Mouse (Mus musculus): ENCODE results near the gene Birc6.
"Not testable (repeated sequence)": the region's sequence is repeated elsewhere in the genome, so short reads cannot be mapped to it uniquely, and the experiment has no call there.

Gene Birc6

DNA sequence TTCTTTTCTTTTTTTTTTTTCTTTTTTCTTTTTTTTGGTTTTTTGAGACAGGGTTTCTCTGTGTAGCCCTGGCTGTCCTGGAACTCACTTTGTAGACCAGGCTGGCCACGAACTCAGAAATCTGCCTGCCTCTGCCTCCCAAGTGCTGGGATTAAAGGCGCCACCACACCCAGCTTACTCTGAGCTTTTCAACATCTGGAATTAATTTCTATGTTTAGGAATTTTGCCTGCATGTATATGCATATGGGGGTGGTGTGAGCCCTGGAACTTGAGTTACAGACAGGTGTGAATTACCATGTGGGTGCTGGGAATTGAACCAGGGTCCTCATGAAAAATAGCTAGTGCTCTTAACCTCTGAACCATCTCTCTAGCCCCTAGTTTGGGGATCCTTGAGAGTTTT, 173.6 kb downstream of the Birc6 start:
- intact Hi-C loops (cut with DNase I) = not testable (repeated sequence)

DNA sequence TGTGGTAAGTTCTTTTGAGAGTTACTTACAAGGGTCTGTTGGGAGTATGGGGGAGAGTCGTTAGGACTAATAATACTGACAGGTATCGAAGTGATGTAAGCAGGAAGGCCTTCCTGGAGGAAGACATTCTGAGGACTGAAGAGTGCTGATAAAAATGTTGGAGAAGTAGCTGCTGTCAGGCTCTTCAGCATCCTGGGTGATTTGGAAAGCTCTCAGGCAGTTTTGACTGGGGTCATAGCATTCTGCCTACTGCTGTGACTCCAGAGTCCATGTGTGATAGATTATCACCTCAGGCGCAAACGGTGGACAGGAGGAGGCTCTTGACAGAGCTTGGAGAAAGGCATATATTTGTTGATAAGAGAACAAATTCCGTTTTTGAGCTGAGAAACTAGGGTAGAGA, 177.4 kb downstream of the Birc6 start:
- intact Hi-C loops (cut with DNase I) = no loop called here

DNA sequence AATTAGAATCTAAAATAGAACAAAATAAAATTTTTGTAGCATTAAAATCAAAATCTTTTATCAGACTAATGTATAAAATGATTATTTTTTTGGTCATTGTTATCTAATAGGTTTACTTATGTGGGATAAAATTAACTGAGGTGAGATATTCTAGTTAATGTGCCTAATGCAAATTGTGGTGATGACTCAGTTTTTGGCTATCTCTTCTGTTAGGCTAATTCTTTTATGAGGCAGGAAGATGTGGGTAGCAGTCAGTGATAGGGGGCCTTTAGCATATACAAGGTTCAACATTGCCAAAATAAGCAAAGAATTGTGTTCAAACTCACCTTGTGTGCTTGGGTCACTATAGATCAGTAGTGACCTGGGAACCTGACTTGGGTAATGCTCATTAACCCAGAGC, 178.5 kb downstream of the Birc6 start:
- intact Hi-C loops (cut with DNase I) = no loop called here

DNA sequence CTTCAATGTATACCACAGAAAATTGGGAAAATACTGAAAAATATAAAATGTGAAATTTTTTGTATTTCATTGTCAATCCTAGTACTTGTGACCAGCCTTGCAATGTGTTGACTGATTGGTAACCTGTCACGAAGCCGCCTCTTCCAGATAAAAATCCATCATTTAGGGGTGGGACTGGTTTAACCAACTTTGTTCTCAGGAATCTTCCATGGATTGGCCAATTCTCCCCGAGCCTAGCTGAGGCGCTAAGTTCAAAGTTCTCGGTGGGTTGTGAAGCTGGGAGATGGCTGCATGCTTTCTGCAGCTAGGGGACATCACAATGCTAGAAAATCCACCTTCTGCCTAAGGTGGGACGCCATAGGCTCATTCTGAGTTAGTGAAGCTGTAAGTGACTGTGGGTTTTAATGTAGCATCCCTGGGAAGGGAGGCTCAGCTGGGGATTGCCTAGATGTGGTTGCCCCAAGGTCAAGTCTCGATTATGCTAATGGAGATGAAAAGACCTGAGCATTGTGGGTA, 179.6 kb downstream of the Birc6 start:
- intact Hi-C loops (cut with DNase I) = no loop called here

DNA sequence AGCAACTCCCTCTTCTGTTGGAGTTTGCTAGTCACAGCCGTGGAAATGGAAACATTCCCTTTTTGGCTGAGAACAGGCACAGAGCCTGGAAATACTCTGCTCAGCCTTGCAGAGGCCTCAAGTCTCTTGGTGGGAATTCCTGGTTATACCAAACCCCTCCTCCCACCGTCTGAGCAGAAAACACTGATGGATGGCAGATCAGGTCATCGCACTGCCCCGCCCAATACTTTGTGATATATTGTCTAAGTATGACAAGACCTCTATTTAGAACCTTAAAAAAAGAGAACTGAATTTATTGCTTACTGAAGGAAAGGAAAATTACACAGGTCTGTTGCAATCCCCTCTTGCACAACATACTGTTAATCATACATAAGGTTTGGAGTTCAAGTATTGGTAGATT, 182.6 kb downstream of the Birc6 start:
- intact Hi-C loops (cut with DNase I) = no loop called here

DNA sequence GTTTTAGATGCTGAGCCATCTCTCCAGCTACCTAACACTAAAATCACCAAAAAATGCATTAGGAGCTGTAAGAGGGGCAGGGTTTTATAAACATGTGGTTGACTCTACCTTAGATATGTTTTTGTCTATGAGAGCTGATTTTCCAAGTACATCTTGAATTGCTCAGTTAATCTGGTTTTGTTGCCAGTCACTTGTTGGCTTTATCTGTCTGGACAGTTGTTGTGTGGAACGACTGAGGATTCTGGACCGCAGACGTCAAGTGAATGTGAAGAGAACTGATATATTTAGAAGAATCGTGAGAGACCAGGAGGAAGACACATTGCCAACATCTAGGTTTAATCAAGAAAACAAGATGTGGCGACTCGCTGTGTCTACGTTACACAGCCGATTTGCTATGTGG, 183.5 kb downstream of the Birc6 start:
- intact Hi-C loops (cut with DNase I) = no loop called here

DNA sequence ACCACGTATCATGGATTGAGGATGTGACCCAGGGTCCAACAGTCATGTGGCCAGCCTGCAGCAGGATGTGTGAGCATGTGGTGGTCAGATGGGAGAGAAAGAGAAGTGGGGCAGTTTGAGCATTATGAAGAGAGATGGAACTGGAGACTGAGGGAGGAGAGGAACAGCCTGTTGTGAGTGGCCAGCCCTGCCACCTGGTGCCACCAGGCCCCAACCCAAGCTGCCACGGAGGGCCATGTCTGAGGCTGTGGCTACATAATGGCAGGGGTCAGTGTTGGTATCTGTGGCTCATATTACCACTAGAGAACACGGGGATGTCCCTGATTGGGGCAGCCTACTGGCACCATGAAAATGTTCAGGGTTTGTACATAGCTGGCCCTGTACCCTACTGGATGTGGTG, 187.0 kb downstream of the Birc6 start:
- intact Hi-C loops (cut with DNase I) = no loop called here

DNA sequence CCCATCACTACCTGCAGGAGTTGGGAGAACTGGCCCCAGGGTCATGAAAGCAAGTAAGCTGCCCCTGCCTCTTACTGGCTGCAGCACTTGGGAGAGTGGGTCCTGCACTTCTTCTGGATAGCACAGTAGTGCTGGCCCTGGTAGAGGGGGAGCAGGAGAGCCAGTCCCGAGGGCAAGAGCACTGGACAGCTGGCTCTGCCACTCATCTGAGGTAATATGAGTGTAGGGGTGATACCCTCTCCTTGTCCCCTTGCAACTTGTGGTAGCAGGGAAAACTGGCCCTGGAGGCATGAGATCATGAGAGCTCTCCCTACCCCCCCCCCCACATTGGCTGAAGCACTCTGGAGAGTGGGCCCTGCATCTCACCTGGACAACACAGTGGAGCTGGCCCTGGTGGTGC, 187.6 kb downstream of the Birc6 start:
- intact Hi-C loops (cut with DNase I) = no loop called here

DNA sequence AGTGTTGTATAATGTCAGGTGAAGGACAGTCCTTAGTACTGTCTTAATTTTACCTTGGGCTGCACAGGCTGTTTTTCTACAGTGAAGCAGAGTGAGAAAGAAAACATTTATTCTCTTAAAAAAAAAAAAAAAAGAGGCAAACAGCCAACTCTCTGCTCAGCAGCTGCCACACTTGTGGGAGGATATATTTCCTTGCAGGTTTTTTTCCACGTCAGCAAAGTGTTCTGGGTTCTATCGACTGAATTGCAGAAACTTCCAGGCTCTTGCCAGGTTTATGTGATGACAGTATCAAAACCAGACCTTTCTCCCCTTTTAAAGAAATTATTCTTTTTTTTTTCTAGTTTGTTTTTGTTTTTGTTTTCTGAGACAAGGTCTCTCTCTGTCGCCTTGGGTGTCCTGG, 188.5 kb downstream of the Birc6 start:
- intact Hi-C loops (cut with DNase I) = no loop called here

DNA sequence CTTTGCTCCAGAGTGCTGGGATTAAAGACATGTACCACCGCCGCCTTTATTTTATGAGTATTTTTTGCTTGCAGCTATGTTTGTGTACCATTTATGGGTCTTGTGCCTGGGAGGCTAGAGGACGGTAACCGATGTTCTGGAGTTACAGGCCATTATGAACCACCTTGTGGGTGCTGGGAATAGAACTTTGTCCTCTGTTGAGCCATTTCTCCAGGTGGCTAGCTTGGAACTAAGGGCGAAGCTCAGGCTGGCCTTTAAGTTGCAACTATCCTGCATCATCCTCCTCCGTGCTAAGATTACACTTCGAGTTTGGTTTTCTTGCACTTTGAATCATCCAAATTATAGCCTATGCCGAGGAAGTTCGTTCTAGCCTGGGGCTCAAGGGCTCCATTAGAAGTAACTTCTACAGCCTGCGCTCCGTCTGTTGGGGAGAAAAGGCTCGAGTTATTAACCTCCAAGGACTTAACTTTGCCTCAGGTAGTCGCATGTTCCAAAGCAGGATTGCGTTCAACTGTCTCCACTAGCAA, 189.1 kb downstream of the Birc6 start:
- intact Hi-C loops (cut with DNase I) = no loop called here

DNA sequence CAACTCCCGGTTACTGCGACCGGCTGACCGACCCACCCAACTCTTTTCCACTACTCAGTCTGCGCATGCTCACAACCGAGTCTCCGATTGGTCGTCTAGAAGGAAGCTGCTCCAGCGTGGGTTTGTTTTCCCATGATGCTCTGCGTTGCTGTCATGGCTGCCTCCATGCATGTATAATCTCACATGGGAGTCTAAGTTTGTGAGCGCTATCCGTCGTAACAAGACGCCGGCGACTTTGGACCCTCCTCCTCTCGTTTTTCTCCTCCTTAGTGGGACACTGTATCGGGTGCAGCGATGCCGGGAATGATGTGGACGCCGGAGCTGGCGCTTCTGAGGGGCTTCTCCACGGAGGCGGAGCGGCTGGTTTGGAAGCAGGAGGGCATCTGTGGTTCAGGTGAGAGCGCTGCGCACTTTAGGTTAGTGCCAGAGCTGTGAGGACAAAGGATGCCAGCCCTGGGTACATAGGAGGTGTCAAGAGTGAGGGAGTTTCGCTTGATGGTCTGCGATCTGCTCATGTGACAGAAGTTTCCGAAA, 189.6 kb downstream of the Birc6 start, which contains the start of gene Ttc27:
Gene Ttc27, plus strand, starts transcription at position 115 of the 534 bp plus-strand sequence.
- intact Hi-C loops (cut with DNase I) = no loop called here

DNA sequence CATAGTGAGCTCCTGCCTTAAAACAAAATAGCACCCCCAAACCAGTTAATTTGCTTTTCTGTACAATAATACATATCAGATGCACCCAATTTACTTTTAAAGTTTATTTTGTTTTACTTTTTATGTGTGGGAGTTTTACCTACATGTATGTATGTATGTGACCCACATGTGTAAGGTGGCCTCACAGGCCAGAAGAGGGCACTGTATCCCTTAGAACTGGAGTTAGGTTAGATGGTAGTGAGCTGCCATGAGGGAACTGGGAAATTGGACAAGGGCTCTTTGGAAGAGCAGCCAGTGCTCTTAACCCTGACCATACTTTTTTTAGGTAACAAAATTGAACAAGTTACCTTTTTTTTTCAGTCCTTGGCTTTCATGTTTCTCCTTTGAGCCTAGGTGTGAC, 204.8 kb downstream of the Birc6 start:
- intact Hi-C loops (cut with DNase I) = loop anchor here (10.0 kb wide), 2 partner anchors 272 to 352 kb away; partner anchors contain the start of gene Ltbp1

DNA sequence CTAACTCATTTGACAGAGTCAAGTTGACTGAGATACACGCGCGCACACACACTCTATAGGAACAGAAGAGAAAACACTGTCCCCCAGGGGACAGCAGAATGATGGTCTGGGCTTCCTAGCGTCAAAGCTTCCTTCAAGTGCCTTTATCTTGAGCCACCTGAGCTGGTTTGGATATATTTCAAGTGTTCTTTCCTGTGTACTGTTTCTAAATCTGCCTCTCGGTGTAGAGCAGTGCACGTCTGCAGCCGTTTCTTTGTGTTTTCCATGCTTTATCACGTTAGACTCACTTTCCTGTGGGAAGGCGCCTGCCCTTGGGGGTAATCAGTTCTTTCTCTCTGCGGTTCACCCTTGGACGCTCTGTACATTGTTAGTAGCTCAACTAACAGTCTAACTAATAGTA, 207.3 kb downstream of the Birc6 start:
- intact Hi-C loops (cut with DNase I) = loop anchor here (10.0 kb wide), 2 partner anchors 269 to 349 kb away; partner anchors contain the start of gene Ltbp1

DNA sequence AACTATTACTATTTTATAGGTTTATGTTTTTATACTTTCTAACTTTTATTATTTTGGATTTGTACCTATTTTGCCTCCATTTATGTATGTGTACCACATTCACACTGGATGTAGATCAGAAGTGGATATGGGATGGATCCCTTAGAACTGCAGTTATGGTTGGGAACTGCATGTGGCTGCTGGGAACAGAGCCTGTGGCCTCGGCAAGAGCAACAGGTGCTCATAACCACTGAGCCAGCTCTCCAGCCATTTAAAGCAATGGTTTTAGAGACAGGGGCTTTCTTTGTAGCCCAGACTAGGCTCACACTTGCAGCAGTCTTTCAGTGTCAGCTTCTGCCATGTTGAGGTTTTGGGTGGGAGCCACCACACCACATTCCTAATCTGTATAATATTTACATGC, 221.6 kb downstream of the Birc6 start:
- intact Hi-C loops (cut with DNase I) = no loop called here

DNA sequence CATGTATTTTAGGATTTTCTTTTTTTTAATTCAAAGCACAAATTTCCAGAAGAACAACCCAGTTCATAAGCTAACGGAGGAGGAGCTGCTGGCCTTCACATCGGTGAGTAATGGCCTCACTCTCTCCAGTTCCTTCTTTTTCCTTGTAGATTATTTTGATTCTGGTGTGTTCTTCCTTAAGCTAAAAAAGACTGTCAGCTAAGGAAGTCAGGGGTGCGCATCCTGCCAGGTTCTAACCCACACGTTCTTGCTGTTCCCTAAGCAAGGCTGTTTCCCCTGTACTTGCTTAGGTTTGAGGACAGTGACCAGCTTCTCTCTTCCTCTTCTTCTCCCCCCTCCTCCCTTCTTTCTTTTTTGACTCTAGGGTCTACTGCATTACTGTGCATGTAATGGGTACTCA, 222.9 kb downstream of the Birc6 start:
- intact Hi-C loops (cut with DNase I) = no loop called here

Data from adrenal gland (tissue).